Mouse (Mus musculus) ES-Bruce4 (cell line): Measurements from ENCODE around the gene Erc2.

Experiments
- CTCF ChIP-seq: IDR thresholded peaks from one replicate; pipeline ENCODE4 v1.8.1; 2011; ENCODE audit warnings: low read depth, low read length
- POLR2A ChIP-seq: IDR thresholded peaks from one replicate; pipeline ENCODE4 v1.8.1; 2011; ENCODE audit warnings: low read length; ENCODE audit not compliant: insufficient read depth

DNA sequence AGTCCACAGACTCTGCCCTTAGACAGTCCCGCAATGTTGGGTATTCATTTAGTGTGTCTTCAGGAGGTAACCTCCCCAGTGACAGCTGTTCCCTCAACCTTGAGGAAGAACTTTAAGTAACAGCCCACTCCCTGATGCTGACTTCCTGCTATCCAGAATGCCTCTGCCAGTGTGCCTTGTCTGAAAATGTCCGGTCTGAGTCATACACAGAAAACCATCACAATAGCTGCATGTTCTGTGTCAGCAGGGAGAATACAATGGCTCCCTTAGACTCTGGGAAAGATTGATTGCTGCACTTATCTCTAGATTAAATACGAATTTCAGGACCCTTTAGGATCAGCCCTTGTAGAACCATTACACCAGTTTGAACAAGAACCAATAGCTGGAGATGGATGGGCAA, 620.5 kb downstream of the Erc2 start:
- TF ChIP-seq POLR2A, result no peak
- no peak for TF ChIP-seq CTCF
